Mouse (Mus musculus) forebrain, embryonic 15.5 days (tissue): ENCODE measurements around the gene Rbks. TPM values are rescaled to one million over a fixed set of nuclear protein-coding genes. Genes with fewer than 3 reads are reported as not detected.
"Not testable (repeated sequence)": the region's sequence is repeated elsewhere in the genome, so short reads cannot be mapped to it uniquely, and the experiment has no call there.

Experiments
- ATAC-seq: fragments of 200-750 bp; cut with Nextera tagmentation; replicated peaks from 2 replicates; pipeline ENCODE4 v1.8.0; 2017; ENCODE audit warnings: mild to moderate bottlenecking, moderate TSS enrichment, moderate library complexity
- H3K27ac ChIP-seq: fragments of 300-500 bp; sonication (generic); replicated peaks from 2 replicates; pipeline ENCODE4 v1.5.1; 2015; ENCODE audit warnings: mild to moderate bottlenecking, inconsistent platforms
- H3K27me3 ChIP-seq: fragments of 300-500 bp; sonication (generic); 2 replicates; pipeline ENCODE4 v1.6.1; 2015; ENCODE audit warnings: inconsistent platforms
- H3K36me3 ChIP-seq: fragments of 300-500 bp; sonication (generic); 2 replicates; pipeline ENCODE4 v1.6.1; 2015; ENCODE audit warnings: mild to moderate bottlenecking, inconsistent platforms
- H3K4me1 ChIP-seq: fragments of 300-500 bp; sonication (generic); 2 replicates; pipeline ENCODE4 v1.6.1; 2015; ENCODE audit warnings: inconsistent platforms
- H3K4me2 ChIP-seq: fragments of 300-500 bp; sonication (generic); replicated peaks from 2 replicates; pipeline ENCODE4 v1.6.1; 2015; ENCODE audit warnings: mild to moderate bottlenecking, inconsistent platforms
- H3K4me3 ChIP-seq: fragments of 300-500 bp; sonication (generic); 2 replicates; pipeline ENCODE4 v1.5.1; 2015; ENCODE audit warnings: mild to moderate bottlenecking, inconsistent platforms
- H3K9ac ChIP-seq: fragments of 300-500 bp; sonication (generic); replicated peaks from 2 replicates; pipeline ENCODE4 v1.6.1; 2015; ENCODE audit warnings: mild to moderate bottlenecking, inconsistent platforms
- H3K9me3 ChIP-seq: fragments of 300-500 bp; sonication (generic); 2 replicates; pipeline ENCODE4 v1.6.1; 2016; ENCODE audit warnings: inconsistent platforms
- WGBS: fragments of 180-500 bp; shearing (Covaris S2); methylation state at CpG from one replicate; pipeline ENCODE4 v1.1.7; 2015; ENCODE audit warnings: mixed read lengths; 5-methylcytosine and 5-hydroxymethylcytosine counted together
- microRNA-seq: library from miRNA; unstranded; fragments of <30 nt; microRNA quantifications from one replicate; pipeline ENCODE4, GENCODE M21; 2016
- polyA plus RNA-seq: library from polyadenylated mRNA; unstranded; fragments of >200 nt; fragmentation: Nextera tagmentation; extraction: Ambion mirVana; gene quantifications from 2 replicates; pipeline ENCODE4 v1.2.1, GENCODE M21; 2015

Rbks gene
- polyA plus RNA-seq, 1 experiment from 2014 or later: 2.4 TPM

GRCm38 (mm10) chr5:31589711-31590319 lies 107.6 kb downstream of the Rbks start:
- H3K4me1 ChIP-seq: 0 out of 2 replicates have a peak, but pooled peaks cover 4% of the 10 kb centered on the region
- no peak overlapping the region for H3K9ac ChIP-seq
- H3K36me3 ChIP-seq: no peaks in the 10 kb centered on the region
- peak overlapping the region; percentile 33; the same call in 1 of the 2 replicates for H3K27ac ChIP-seq
- H3K9me3 ChIP-seq: no peaks in the 10 kb centered on the region
- H3K27me3 ChIP-seq: no peaks in the 10 kb centered on the region
- no peak overlapping the region for H3K4me3 ChIP-seq
- peak; percentile 67; the same call in 1 of the 2 replicates for ATAC-seq
- no peak overlapping the region for H3K4me2 ChIP-seq
- WGBS: 55% methylated on average over 14 of the region's 14 CpGs

- H3K9ac ChIP-seq, H3K4me3 ChIP-seq, H3K27ac ChIP-seq, H3K4me2 ChIP-seq, H3K4me1 ChIP-seq, ATAC-seq, H3K36me3 ChIP-seq, H3K27me3 ChIP-seq, H3K9me3 ChIP-seq: not testable (repeated sequence)
- WGBS: 89% methylated on average over 8 of the region's 8 CpGs
These were observed 108.8 kb downstream of the Rbks start for GRCm38 (mm10) chr5:31588672-31589071.

GRCm38 (mm10) chr5:31588016-31588415 lies 109.4 kb downstream of the Rbks start:
- Histone ChIP-seq H3K9ac (no peak overlapping the region), H3K4me1 (0 out of 2 replicates have a peak, but pooled peaks cover 4% of the 10 kb centered on the region), H3K4me2 (no peak overlapping the region), H3K4me3 (no peak overlapping the region), H3K27me3 (no peaks in the 10 kb centered on the region), H3K27ac (no peak overlapping the region), H3K9me3 (no peaks in the 10 kb centered on the region), H3K36me3 (no peaks in the 10 kb centered on the region)
- WGBS: 77% methylated on average over 2 of the region's 2 CpGs
- ATAC-seq: no peak

- no peaks in the 10 kb centered on the region for H3K9me3 ChIP-seq
- no peak overlapping the region for H3K9ac ChIP-seq
- no peak overlapping the region for H3K4me2 ChIP-seq
- H3K27me3 ChIP-seq: no peaks in the 10 kb centered on the region
- H3K4me1 ChIP-seq: 0 out of 2 replicates have a peak, but pooled peaks cover 4% of the 10 kb centered on the region
- ATAC-seq: no peak
- H3K4me3 ChIP-seq: no peak overlapping the region
- no peak overlapping the region for H3K27ac ChIP-seq
- WGBS: 92% methylated on average over 4 of the region's 4 CpGs
- no peaks in the 10 kb centered on the region for H3K36me3 ChIP-seq
These were observed 111.9 kb downstream of the Rbks start for GRCm38 (mm10) chr5:31585526-31585925.

GRCm38 (mm10) chr5:31583261-31583660 lies 114.2 kb downstream of the Rbks start:
- Histone ChIP-seq H3K9me3 (no peaks in the 10 kb centered on the region), H3K4me1 (no peaks in the 10 kb centered on the region), H3K9ac (no peak overlapping the region), H3K27ac (no peak overlapping the region), H3K36me3 (no peaks in the 10 kb centered on the region), H3K4me3 (no peak overlapping the region), H3K4me2 (no peak overlapping the region), H3K27me3 (no peaks in the 10 kb centered on the region)
- ATAC-seq: no peak
- 76% methylated on average over 2 of the region's 2 CpGs for WGBS

- H3K4me1 ChIP-seq: no peaks in the 10 kb centered on the region
- no peaks in the 10 kb centered on the region for H3K9me3 ChIP-seq
- no peak overlapping the region for H3K9ac ChIP-seq
- H3K27me3 ChIP-seq: no peaks in the 10 kb centered on the region
- H3K36me3 ChIP-seq: no peaks in the 10 kb centered on the region
- no peak for ATAC-seq
- no peak overlapping the region for H3K27ac ChIP-seq
- whole genome bisulfite sequencing: 82% methylated on average over 3 of the region's 3 CpGs
- no peak overlapping the region for H3K4me3 ChIP-seq
- H3K4me2 ChIP-seq: no peak overlapping the region
These were observed 115.5 kb downstream of the Rbks start for GRCm38 (mm10) chr5:31581932-31582331.

- Histone ChIP-seq H3K4me1 (no peaks in the 10 kb centered on the region), H3K4me2 (no peak overlapping the region), H3K9me3 (no peaks in the 10 kb centered on the region), H3K27ac (no peak overlapping the region), H3K36me3 (no peaks in the 10 kb centered on the region), H3K27me3 (no peaks in the 10 kb centered on the region), H3K9ac (no peak overlapping the region), H3K4me3 (no peak overlapping the region)
- 74% methylated on average over 6 of the region's 6 CpGs for WGBS
- ATAC-seq: no peak
These were observed 116.2 kb downstream of the Rbks start for GRCm38 (mm10) chr5:31581263-31581662.

GRCm38 (mm10) chr5:31576539-31576975 lies 120.9 kb downstream of the Rbks start:
- Histone ChIP-seq H3K4me3 (no peak overlapping the region), H3K36me3 (no peaks in the 10 kb centered on the region), H3K9ac (no peak overlapping the region), H3K4me2 (no peak overlapping the region), H3K27me3 (no peaks in the 10 kb centered on the region), H3K27ac (no peak overlapping the region), H3K4me1 (no peaks in the 10 kb centered on the region), H3K9me3 (no peaks in the 10 kb centered on the region)
- ATAC-seq: no peak
- WGBS: 84% methylated on average over 7 of the region's 7 CpGs

Small RNAs within 50 kb of the gene (microRNA-seq; reads per million reads assigned to microRNA genes)
- gene Mir3473e: not detected

Other genes starting within 250 kb of the Rbks start
- 116 and 122 TPM in 2 replicates for gene Zfp512, start 245.2 kb downstream of the Rbks start, polyA plus RNA-seq
- gene 4930548H24Rik, start 211.9 kb downstream of the Rbks start, polyA plus RNA-seq: not detected in 2 replicates
- 82.0 TPM in 2 replicates for gene Gpn1, start 202.9 kb downstream of the Rbks start, polyA plus RNA-seq
- gene Slc4a1ap, start 170.6 kb downstream of the Rbks start, polyA plus RNA-seq: 33.0 and 36.5 TPM in 2 replicates
- gene Supt7l, start 169.8 kb downstream of the Rbks start, polyA plus RNA-seq: 29.1 and 29.9 TPM in 2 replicates
- gene Mrpl33, start 100.7 kb downstream of the Rbks start, polyA plus RNA-seq: 204 and 220 TPM in 2 replicates
- 46.9 and 55.1 TPM in 2 replicates for gene Babam2, start 57 bp upstream of the Rbks start, polyA plus RNA-seq